Mouse (Mus musculus) erythroblast, embryonic 14.5 days (primary cell): ENCODE data around the gene Pcdh9. TPM values are rescaled to one million over a fixed set of nuclear protein-coding genes. Genes with fewer than 3 reads are reported as not detected.

Source experiments
- H3K27me3 ChIP-seq: 2 replicates; pipeline ENCODE4 v1.6.1; 2012; ENCODE audit warnings: inconsistent platforms; ENCODE audit not compliant: control insufficient read depth
- H3K36me3 ChIP-seq: 2 replicates; pipeline ENCODE4 v1.6.1; 2012; ENCODE audit warnings: mild to moderate bottlenecking, inconsistent platforms; ENCODE audit not compliant: control insufficient read depth
- H3K4me1 ChIP-seq: 2 replicates; pipeline ENCODE4 v1.6.1; 2012; ENCODE audit warnings: inconsistent platforms; ENCODE audit not compliant: control insufficient read depth
- H3K4me3 ChIP-seq: replicated peaks from 2 replicates; pipeline ENCODE3; 2012; ENCODE audit warnings: moderate library complexity, mild to moderate bottlenecking, inconsistent platforms
- H3K9me3 ChIP-seq: 2 replicates; pipeline ENCODE4 v1.6.1; 2012; ENCODE audit warnings: low read length, inconsistent platforms, mixed read lengths; ENCODE audit not compliant: control insufficient read depth
- GATA1 ChIP-seq: IDR thresholded peaks from 2 replicates; pipeline ENCODE4 v1.6.1; 2012; ENCODE audit warnings: low read length, inconsistent platforms, mixed read lengths
- TAL1 ChIP-seq: IDR thresholded peaks from 3 replicates; pipeline ENCODE4 v1.6.1; 2012; ENCODE audit warnings: low read length, inconsistent platforms, mixed read lengths
- polyA plus RNA-seq: library from polyadenylated mRNA; stranded (reverse); fragments of >175 nt; gene quantifications from 2 replicates; pipeline ENCODE4 v1.2.3, GENCODE M21; 2012

Gene Pcdh9
- polyA plus RNA-seq, 1 experiment = not detected

- Histone ChIP-seq H3K36me3 (no peaks in the 10 kb centered on the region), H3K4me1 (no peaks in the 10 kb centered on the region), H3K27me3 (no peaks in the 10 kb centered on the region), H3K4me3 (no peak overlapping the region), H3K9me3 (no peaks in the 10 kb centered on the region)
- TF ChIP-seq TAL1 (no peak), GATA1 (no peak)
Measured at GRCm38 (mm10) chr14:93621211-93621610, 269.3 kb downstream of the Pcdh9 start.

GRCm38 (mm10) chr14:93607546-93607945, 282.9 kb downstream of the Pcdh9 start:
- TF ChIP-seq TAL1 = no peak
- TF ChIP-seq GATA1 = no peak
- no peaks in the 10 kb centered on the region for H3K36me3 ChIP-seq
- no peaks in the 10 kb centered on the region for H3K9me3 ChIP-seq
- H3K27me3 ChIP-seq = no peaks in the 10 kb centered on the region
- no peaks in the 10 kb centered on the region for H3K4me1 ChIP-seq
- no peak overlapping the region for H3K4me3 ChIP-seq

GRCm38 (mm10) chr14:93599997-93600396, 290.5 kb downstream of the Pcdh9 start:
- Histone ChIP-seq H3K4me1 (no peaks in the 10 kb centered on the region), H3K9me3 (no peaks in the 10 kb centered on the region), H3K27me3 (no peaks in the 10 kb centered on the region), H3K4me3 (no peak overlapping the region), H3K36me3 (no peaks in the 10 kb centered on the region)
- TF ChIP-seq TAL1 = no peak
- TF ChIP-seq GATA1 = no peak

GRCm38 (mm10) chr14:93585432-93586024, 305.0 kb downstream of the Pcdh9 start:
- no peak for TF ChIP-seq GATA1
- no peak for TF ChIP-seq TAL1
- Histone ChIP-seq H3K27me3 (no peaks in the 10 kb centered on the region), H3K4me3 (no peak overlapping the region), H3K4me1 (no peaks in the 10 kb centered on the region), H3K9me3 (no peaks in the 10 kb centered on the region), H3K36me3 (no peaks in the 10 kb centered on the region)

GRCm38 (mm10) chr14:93564361-93564760, 326.1 kb downstream of the Pcdh9 start:
- no peak overlapping the region for H3K4me3 ChIP-seq
- H3K4me1 ChIP-seq = no peaks in the 10 kb centered on the region
- H3K27me3 ChIP-seq = no peaks in the 10 kb centered on the region
- no peaks in the 10 kb centered on the region for H3K36me3 ChIP-seq
- no peaks in the 10 kb centered on the region for H3K9me3 ChIP-seq
- no peak for TF ChIP-seq TAL1
- TF ChIP-seq GATA1 = no peak

GRCm38 (mm10) chr14:93561577-93561976, 328.9 kb downstream of the Pcdh9 start:
- H3K4me3 ChIP-seq = no peak overlapping the region
- H3K4me1 ChIP-seq = no peaks in the 10 kb centered on the region
- H3K27me3 ChIP-seq = no peaks in the 10 kb centered on the region
- TF ChIP-seq TAL1 (no peak), GATA1 (no peak)
- no peaks in the 10 kb centered on the region for H3K9me3 ChIP-seq
- no peaks in the 10 kb centered on the region for H3K36me3 ChIP-seq

- no peaks in the 10 kb centered on the region for H3K9me3 ChIP-seq
- no peak overlapping the region for H3K4me3 ChIP-seq
- TF ChIP-seq GATA1 (no peak), TAL1 (no peak)
- H3K36me3 ChIP-seq = no peaks in the 10 kb centered on the region
- no peaks in the 10 kb centered on the region for H3K27me3 ChIP-seq
- H3K4me1 ChIP-seq = no peaks in the 10 kb centered on the region
Measured at GRCm38 (mm10) chr14:93553771-93554170, 336.7 kb downstream of the Pcdh9 start.

GRCm38 (mm10) chr14:93545575-93545974, 344.9 kb downstream of the Pcdh9 start:
- Histone ChIP-seq H3K4me1 (no peaks in the 10 kb centered on the region), H3K36me3 (no peaks in the 10 kb centered on the region), H3K9me3 (no peaks in the 10 kb centered on the region), H3K4me3 (no peak overlapping the region), H3K27me3 (no peaks in the 10 kb centered on the region)
- no peak for TF ChIP-seq GATA1
- no peak for TF ChIP-seq TAL1

- H3K4me1 ChIP-seq = no peaks in the 10 kb centered on the region
- no peaks in the 10 kb centered on the region for H3K9me3 ChIP-seq
- no peaks in the 10 kb centered on the region for H3K27me3 ChIP-seq
- no peak for TF ChIP-seq TAL1
- TF ChIP-seq GATA1 = no peak
- no peaks in the 10 kb centered on the region for H3K36me3 ChIP-seq
- no peak overlapping the region for H3K4me3 ChIP-seq
Measured at GRCm38 (mm10) chr14:93543970-93544627, 346.4 kb downstream of the Pcdh9 start.
